Comparison of ENCODE assay signal across 20 mouse cellular contexts in genomic region chr12:109946936-109947335, GRCm38 (mm10).
DNase-seq lines count a peak whose midpoint lies in the region; ATAC-seq lines count a peak whose summit lies in the region.
"Had no signal": no experiment of that assay in that cellular context is flagged by ENCODE, and none has a peak within 500 bp of the region (broad histone marks: within the 10 kb centered on the region; RNA-seq: fewer than 3 reads in every experiment).

No protein-coding gene starts in this region.

- H3K9ac ChIP-seq in forebrain, embryonic 12.5 days: no peak overlapping the region
- no peak overlapping the region for H3K9ac ChIP-seq in forebrain, embryonic 16.5 days (replicated peaks; ENCODE audit: low read depth, low read length)
- no peak overlapping the region for H3K9ac ChIP-seq in midbrain, embryonic 11.5 days (ENCODE audit: low read length)
- no peak overlapping the region for H3K9ac ChIP-seq in midbrain, embryonic 16.5 days (ENCODE audit: low read depth, low read length)
- H3K9ac ChIP-seq: embryonic facial prominence, embryonic 13.5 days; kidney, embryonic 15.5 days; limb, embryonic 15.5 days had no signal

- H3K9me3 ChIP-seq in forebrain, embryonic 12.5 days: 0 out of 2 replicates have a peak, but pooled peaks cover 8% of the 10 kb centered on the region
- peaks cover 7% of the 10 kb centered on the region; the same call in 1 of the 2 replicates for H3K9me3 ChIP-seq in forebrain, embryonic 16.5 days (ENCODE audit: control insufficient read depth, low read length)
- H3K9me3 ChIP-seq in midbrain, embryonic 11.5 days (ENCODE audit: control insufficient read depth, low read length): 0 out of 2 replicates have a peak, but pooled peaks cover 4% of the 10 kb centered on the region
- no peaks in the 10 kb centered on the region for H3K9me3 ChIP-seq in midbrain, embryonic 16.5 days (replicated peaks; ENCODE audit: control insufficient read depth, low read length, poor library complexity, severe bottlenecking)
- no peaks in the 10 kb centered on the region for H3K9me3 ChIP-seq in embryonic facial prominence, embryonic 10.5 days
- H3K9me3 ChIP-seq: embryonic facial prominence, embryonic 13.5 days; kidney, embryonic 15.5 days; limb, embryonic 15.5 days had no signal

- no peaks in the 10 kb centered on the region for H3K27me3 ChIP-seq in forebrain, embryonic 12.5 days
- no peaks in the 10 kb centered on the region for H3K27me3 ChIP-seq in forebrain, embryonic 16.5 days (replicated peaks; ENCODE audit: control insufficient read depth, insufficient read depth, low read length)
- H3K27me3 ChIP-seq in midbrain, embryonic 11.5 days (ENCODE audit: control insufficient read depth, insufficient read depth, low read length): no peaks in the 10 kb centered on the region
- no peaks in the 10 kb centered on the region for H3K27me3 ChIP-seq in midbrain, embryonic 16.5 days (ENCODE audit: control insufficient read depth, insufficient read depth, low read depth, low read length)
- peaks cover 24% of the 10 kb centered on the region for H3K27me3 ChIP-seq in embryonic facial prominence, embryonic 10.5 days (replicated peaks; ENCODE audit: low read depth, poor library complexity, severe bottlenecking)
- H3K27me3 ChIP-seq: limb, embryonic 15.5 days had no signal

- DNase-seq in midbrain, embryonic 11.5 days (ENCODE audit: low spot score, missing footprints): no peak
- no peak for DNase-seq in embryonic facial prominence, embryonic 10.5 days (ENCODE audit: low spot score)
- no peak for DNase-seq in testis, postnatal 10 days (ENCODE audit: low spot score)
- DNase-seq in right cerebral cortex, postnatal 25 days: no peak
- DNase-seq: adrenal gland, adult 8-10 months; B cell, adult 2 months; cerebellum, adult 11 months; cerebellum, postnatal 25 days; heart, postnatal 14 days; lung, postnatal 14 days; right cerebral cortex, adult 18-20 months; spleen, adult 18-20 months had no signal

- H3K36me3 ChIP-seq in forebrain, embryonic 12.5 days (replicated peaks): no peaks in the 10 kb centered on the region
- H3K36me3 ChIP-seq in forebrain, embryonic 16.5 days (ENCODE audit: control insufficient read depth, insufficient read depth): no peaks in the 10 kb centered on the region
- no peaks in the 10 kb centered on the region for H3K36me3 ChIP-seq in midbrain, embryonic 11.5 days (ENCODE audit: control insufficient read depth, insufficient read depth, low read length)
- no peaks in the 10 kb centered on the region for H3K36me3 ChIP-seq in midbrain, embryonic 16.5 days (ENCODE audit: control insufficient read depth, insufficient read depth, low read length)
- no peaks in the 10 kb centered on the region for H3K36me3 ChIP-seq in embryonic facial prominence, embryonic 10.5 days (replicated peaks)
- H3K36me3 ChIP-seq: embryonic facial prominence, embryonic 13.5 days; G1E; kidney, embryonic 15.5 days; limb, embryonic 15.5 days had no signal

- no peak overlapping the region for H3K4me2 ChIP-seq in forebrain, embryonic 12.5 days
- H3K4me2 ChIP-seq in forebrain, embryonic 16.5 days (ENCODE audit: low read length): no peak overlapping the region
- H3K4me2 ChIP-seq in midbrain, embryonic 11.5 days: no peak overlapping the region
- no peak overlapping the region for H3K4me2 ChIP-seq in midbrain, embryonic 16.5 days (ENCODE audit: low read length)
- H3K4me2 ChIP-seq: embryonic facial prominence, embryonic 13.5 days; heart, embryonic 11.5 days; kidney, embryonic 15.5 days; limb, embryonic 15.5 days had no signal

- no peak overlapping the region for H3K4me3 ChIP-seq in forebrain, embryonic 12.5 days (replicated peaks)
- no peak overlapping the region for H3K4me3 ChIP-seq in forebrain, embryonic 16.5 days (replicated peaks; ENCODE audit: low read length)
- no peak overlapping the region for H3K4me3 ChIP-seq in midbrain, embryonic 11.5 days (ENCODE audit: low read depth, low read length)
- H3K4me3 ChIP-seq in midbrain, embryonic 16.5 days (ENCODE audit: low read depth, low read length): no peak overlapping the region
- H3K4me3 ChIP-seq in embryonic facial prominence, embryonic 10.5 days: no peak overlapping the region
- H3K4me3 ChIP-seq: embryonic facial prominence, embryonic 13.5 days; kidney, embryonic 15.5 days; limb, embryonic 15.5 days had no signal

- H3K4me1 ChIP-seq in forebrain, embryonic 12.5 days: peaks cover 57% of the 10 kb centered on the region
- peaks cover 13% of the 10 kb centered on the region; the same call in 1 of the 2 replicates for H3K4me1 ChIP-seq in forebrain, embryonic 16.5 days (replicated peaks; ENCODE audit: control insufficient read depth, insufficient read depth, low read length)
- H3K4me1 ChIP-seq in midbrain, embryonic 11.5 days (ENCODE audit: control insufficient read depth, insufficient read depth, low read length): peaks cover 52% of the 10 kb centered on the region
- H3K4me1 ChIP-seq in midbrain, embryonic 16.5 days (ENCODE audit: control insufficient read depth, insufficient read depth, low read length): peaks cover 5% of the 10 kb centered on the region; the same call in 1 of the 2 replicates
- H3K4me1 ChIP-seq in embryonic facial prominence, embryonic 10.5 days: peaks cover 52% of the 10 kb centered on the region

- no peak for ATAC-seq in forebrain, embryonic 12.5 days (ENCODE audit: low FRiP score)
- no peak for ATAC-seq in forebrain, embryonic 16.5 days
- no peak for ATAC-seq in midbrain, embryonic 11.5 days (ENCODE audit: low FRiP score)
- ATAC-seq in midbrain, embryonic 16.5 days: no peak

- H3K27ac ChIP-seq in forebrain, embryonic 12.5 days: peak overlapping the region; percentile 96
- H3K27ac ChIP-seq in forebrain, embryonic 16.5 days (ENCODE audit: low read length): no peak overlapping the region
- peak overlapping the region; percentile 95 for H3K27ac ChIP-seq in midbrain, embryonic 11.5 days (ENCODE audit: low read depth, low read length)
- H3K27ac ChIP-seq in midbrain, embryonic 16.5 days (ENCODE audit: low read length): no peak overlapping the region
- peak overlapping the region; percentile 82 for H3K27ac ChIP-seq in embryonic facial prominence, embryonic 10.5 days (replicated peaks)
- H3K27ac ChIP-seq: embryonic facial prominence, embryonic 13.5 days; kidney, embryonic 15.5 days; limb, embryonic 15.5 days had no signal

- WGBS in forebrain, embryonic 12.5 days: 40% methylated on average over 1 of the region's 1 CpGs
- WGBS in forebrain, embryonic 16.5 days: 61% methylated on average over 1 of the region's 1 CpGs
- 38% methylated on average over 1 of the region's 1 CpGs for WGBS in midbrain, embryonic 11.5 days
- 37% methylated on average over 1 of the region's 1 CpGs for WGBS in midbrain, embryonic 16.5 days
- 47% methylated on average over 1 of the region's 1 CpGs for WGBS in embryonic facial prominence, embryonic 10.5 days

Comparison
In these comparisons a context has a peak if more than half of its experiments do, and no peak if none do; other contexts are left out.
1. H3K27ac ChIP-seq: peak in forebrain, embryonic 12.5 days (single experiment), midbrain, embryonic 11.5 days (single experiment) and embryonic facial prominence, embryonic 10.5 days (single experiment); none in forebrain, embryonic 16.5 days (single experiment) and midbrain, embryonic 16.5 days (single experiment).